Mouse (Mus musculus): ENCODE data around the gene Pnpt1. TPM values are rescaled to one million over a fixed set of nuclear protein-coding genes. Genes with fewer than 3 reads are reported as not detected.

The Pnpt1 gene
- polyA plus RNA-seq, 1 experiment from 2014 or later: 41.1 TPM

Other genes starting within 250 kb of the Pnpt1 start
- 42.7 and 46.9 TPM in 2 replicates for gene Ppp4r3b, start 42.1 kb downstream of the Pnpt1 start, polyA plus RNA-seq (2015; fragmentation: Nextera tagmentation; extraction: Ambion mirVana)
- gene Cfap36, start 116.7 kb downstream of the Pnpt1 start, polyA plus RNA-seq (2015; fragmentation: Nextera tagmentation; extraction: Ambion mirVana): 41.5 and 42.0 TPM in 2 replicates
- gene Ccdc88a, start 242.9 kb downstream of the Pnpt1 start, polyA plus RNA-seq (2015; fragmentation: Nextera tagmentation; extraction: Ambion mirVana): 18.4 and 19.3 TPM in 2 replicates